ENCODE assay signal across 9 mouse cellular contexts in the genomic region with DNA sequence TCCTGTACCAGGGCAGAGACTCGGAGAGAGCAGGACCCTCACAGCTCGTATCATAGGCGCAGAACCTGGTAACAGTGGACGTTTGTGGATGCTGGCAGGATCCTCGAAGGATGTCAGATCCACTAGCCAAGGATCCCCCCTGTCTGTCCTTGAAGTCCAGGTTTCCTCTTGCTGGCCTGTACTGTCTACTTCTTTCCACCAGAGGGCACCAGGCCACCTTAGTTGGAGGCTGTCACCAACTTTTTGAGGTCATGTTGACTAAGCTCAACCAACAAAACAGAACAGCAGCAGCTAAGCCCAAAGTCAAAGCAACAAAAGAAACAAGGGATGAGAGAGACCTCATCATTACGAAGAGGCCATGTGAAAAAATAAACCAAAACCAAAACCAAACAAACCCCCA. TPM values are rescaled to one million over a fixed set of nuclear protein-coding genes. Genes with fewer than 3 reads are reported as not detected.
DNase-seq lines count a peak whose midpoint lies in the region; ATAC-seq and TF ChIP-seq lines count a peak whose summit lies in the region.
"Had no signal": no experiment of that assay in that cellular context is flagged by ENCODE, and none has a peak within 500 bp of the region (broad histone marks: within the 10 kb centered on the region; RNA-seq: fewer than 3 reads in every experiment).

No protein-coding gene starts in this region.

- no peak for TF ChIP-seq POLR2A in embryonic fibroblast, embryonic 13.5 days (IDR thresholded peaks at IDR 0.05; ENCODE audit: low read depth, low read length)

- no peak for TF ChIP-seq EP300 in liver, postnatal 0 days (IDR thresholded peaks at IDR 0.05; ENCODE audit: low read depth)

- WGBS in forebrain, embryonic 10.5 days, result 75% methylated on average over 6 of the region's 6 CpGs
- WGBS in forebrain, embryonic 15.5 days, result 70% methylated on average over 6 of the region's 6 CpGs
- WGBS in liver, postnatal 0 days (ENCODE audit: insufficient replicate concordance), result 66% methylated on average over 6 of the region's 6 CpGs

- H3K36me3 ChIP-seq in forebrain, embryonic 10.5 days (replicated peaks), result no peaks in the 10 kb centered on the region
- H3K36me3 ChIP-seq in forebrain, embryonic 15.5 days, result peaks cover 14% of the 10 kb centered on the region
- no peaks in the 10 kb centered on the region for H3K36me3 ChIP-seq in liver, postnatal 0 days (replicated peaks; ENCODE audit: insufficient read depth, low read length)
- H3K36me3 ChIP-seq: liver, embryonic 15.5 days had no signal

- peak; percentile 72 for TF ChIP-seq CTCF in liver, postnatal 0 days (IDR thresholded peaks at IDR 0.05; ENCODE audit: low read depth)
- peak; percentile 37; the same call in 1 of the 2 replicates for TF ChIP-seq CTCF in embryonic fibroblast, embryonic 13.5 days (IDR thresholded peaks at IDR 0.05; ENCODE audit: borderline replicate concordance, insufficient read depth, low read length)

- peaks cover 21% of the 10 kb centered on the region for H3K4me1 ChIP-seq in forebrain, embryonic 10.5 days
- no peaks in the 10 kb centered on the region for H3K4me1 ChIP-seq in forebrain, embryonic 15.5 days
- H3K4me1 ChIP-seq in liver, postnatal 0 days (ENCODE audit: insufficient read depth), result no peaks in the 10 kb centered on the region
- H3K4me1 ChIP-seq in embryonic fibroblast, embryonic 13.5 days (ENCODE audit: control insufficient read depth, insufficient read depth, low read length), result no peaks in the 10 kb centered on the region
- H3K4me1 ChIP-seq: liver, embryonic 15.5 days had no signal

- H3K9ac ChIP-seq in forebrain, embryonic 15.5 days (replicated peaks), result no peak overlapping the region
- H3K9ac ChIP-seq in liver, postnatal 0 days (replicated peaks), result no peak overlapping the region
- H3K9ac ChIP-seq: liver, embryonic 15.5 days had no signal

- no peak overlapping the region for H3K4me2 ChIP-seq in forebrain, embryonic 15.5 days (replicated peaks)
- no peak overlapping the region for H3K4me2 ChIP-seq in liver, postnatal 0 days (ENCODE audit: low read depth, low read length)
- H3K4me2 ChIP-seq: liver, embryonic 15.5 days had no signal

- no peak overlapping the region for H3K4me3 ChIP-seq in forebrain, embryonic 10.5 days
- no peak overlapping the region for H3K4me3 ChIP-seq in forebrain, embryonic 15.5 days
- H3K4me3 ChIP-seq in liver, postnatal 0 days (ENCODE audit: low read depth, low read length), result no peak overlapping the region
- no peak overlapping the region for H3K4me3 ChIP-seq in embryonic fibroblast, embryonic 13.5 days (ENCODE audit: insufficient read depth, low read length)
- H3K4me3 ChIP-seq: liver, embryonic 15.5 days had no signal

- DNase-seq in forebrain, embryonic 10.5 days (ENCODE audit: extremely low spot score, low spot score), result peak; percentile 40
- no peak for DNase-seq in liver, postnatal 0 days
- no peak for DNase-seq in liver
- DNase-seq in adrenal gland, postnatal 14 days, result peak; percentile 76
- peak; percentile 48 for DNase-seq in lung, postnatal 25 days (ENCODE audit: low spot score)

- no peak overlapping the region for H3K27ac ChIP-seq in forebrain, embryonic 10.5 days
- no peak overlapping the region for H3K27ac ChIP-seq in forebrain, embryonic 15.5 days (replicated peaks)
- H3K27ac ChIP-seq in liver, postnatal 0 days (ENCODE audit: low read depth), result no peak overlapping the region
- no peak overlapping the region for H3K27ac ChIP-seq in embryonic fibroblast, embryonic 13.5 days (ENCODE audit: insufficient read depth, low read length)
- H3K27ac ChIP-seq: liver, embryonic 15.5 days had no signal

- H3K9me3 ChIP-seq in forebrain, embryonic 10.5 days, result no peaks in the 10 kb centered on the region
- peaks cover 3% of the 10 kb centered on the region; the same call in 1 of the 2 replicates for H3K9me3 ChIP-seq in forebrain, embryonic 15.5 days
- no peaks in the 10 kb centered on the region for H3K9me3 ChIP-seq in liver, postnatal 0 days (ENCODE audit: low read length)
- H3K9me3 ChIP-seq: liver, embryonic 15.5 days had no signal

- peaks cover 17% of the 10 kb centered on the region for H3K27me3 ChIP-seq in forebrain, embryonic 10.5 days (ENCODE audit: poor library complexity, severe bottlenecking)
- H3K27me3 ChIP-seq in forebrain, embryonic 15.5 days, result no peaks in the 10 kb centered on the region
- no peaks in the 10 kb centered on the region for H3K27me3 ChIP-seq in liver, postnatal 0 days (ENCODE audit: insufficient read depth, low read length)
- H3K27me3 ChIP-seq: liver, embryonic 15.5 days had no signal

- no peak for ATAC-seq in forebrain, embryonic 15.5 days (replicated peaks)
- no peak for ATAC-seq in liver, postnatal 0 days
- no peak for ATAC-seq in inflammation-experienced regulatory T-cells, adult 6 months

RNA-seq across cellular contexts. Expression of a gene that starts 20.9 kb away (rescaled TPM):
- polyA plus RNA-seq in forebrain, embryonic 10.5 days (2016; fragmentation: Nextera tagmentation; extraction: Ambion mirVana), result 0.06 TPM in 1 of 2 replicates, not detected in the other
- polyA plus RNA-seq in forebrain, embryonic 15.5 days (2015; fragmentation: Nextera tagmentation; extraction: Ambion mirVana), result 0.84 and 1.0 TPM in 2 replicates
- not detected in 2 replicates for polyA plus RNA-seq in liver, postnatal 0 days (2015; fragmentation: Nextera tagmentation; extraction: Ambion mirVana)
- not detected in 2 replicates for total RNA-seq in adrenal gland, postnatal 14 days (2021)
- polyA plus RNA-seq in embryonic fibroblast, embryonic 13.5 days (2011; ENCODE audit: insufficient read length, low read depth, missing spikeins), result not detected in 2 replicates
- polyA plus RNA-seq in inflammation-experienced regulatory T-cells, adult 6 months (2017; shearing (Covaris generic)), result not detected
- polyA plus RNA-seq: liver, embryonic 15.5 days had no signal

Comparison
In these comparisons a context has a peak if more than half of its experiments do, and no peak if none do; other contexts are left out.
1. DNase-seq: peak in forebrain, embryonic 10.5 days (single experiment), adrenal gland, postnatal 14 days (single experiment) and lung, postnatal 25 days (single experiment); none in liver, postnatal 0 days (single experiment) and liver (single experiment).